Mouse (Mus musculus) lung, postnatal 0 days (tissue): Measurements from ENCODE around the gene Ntf5.

ENCODE experiments used
- CTCF ChIP-seq: IDR thresholded peaks from 2 replicates; pipeline ENCODE4 v1.5.1; 2016; ENCODE audit warnings: antibody characterized with exemption, mild to moderate bottlenecking
- EP300 ChIP-seq: IDR thresholded peaks from 2 replicates; pipeline ENCODE4 v1.6.1; 2016; ENCODE audit warnings: antibody characterized with exemption, mild to moderate bottlenecking, control low read depth

DNA sequence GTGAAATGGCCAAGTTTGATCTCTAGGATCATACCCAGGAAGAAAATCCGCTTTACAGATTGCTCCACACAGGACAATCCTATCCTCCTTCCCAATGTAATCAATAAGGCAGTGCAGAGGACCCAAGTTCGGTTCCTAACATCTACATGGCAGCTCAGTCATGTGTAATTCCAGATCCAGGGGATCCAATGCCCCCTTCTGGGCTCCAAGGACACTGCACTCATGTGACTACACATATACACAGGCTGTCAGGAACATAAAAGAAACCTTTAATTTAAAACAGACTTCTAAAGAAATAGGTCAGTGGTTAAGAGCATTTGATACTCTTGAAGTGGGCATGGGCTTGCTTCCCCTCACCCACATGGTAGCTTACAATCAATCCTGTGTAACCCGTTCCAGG is 27.4 kb upstream of the Ntf5 start:
- peak; percentile 42 for TF ChIP-seq CTCF
- no peak for TF ChIP-seq EP300
